Mouse (Mus musculus) G1E (cell line): ENCODE measurements at regions not wholly inside any gene's neighbourhood (a gene's known extent, or its start where the extent isn't known, plus 50 kb on each side); places are given as distances from the start of the nearest gene placed in this dataset.

Source experiments
- CTCF ChIP-seq: IDR thresholded peaks from 2 replicates; pipeline ENCODE4 v1.5.1; 2012; ENCODE audit warnings: low read depth, low read length, inconsistent platforms, mixed read lengths
- GATA1 ChIP-seq: IDR thresholded peaks from 2 replicates; pipeline ENCODE4 v1.6.1; 2012; ENCODE audit warnings: borderline replicate concordance, low read length, inconsistent platforms, mixed read lengths

DNA sequence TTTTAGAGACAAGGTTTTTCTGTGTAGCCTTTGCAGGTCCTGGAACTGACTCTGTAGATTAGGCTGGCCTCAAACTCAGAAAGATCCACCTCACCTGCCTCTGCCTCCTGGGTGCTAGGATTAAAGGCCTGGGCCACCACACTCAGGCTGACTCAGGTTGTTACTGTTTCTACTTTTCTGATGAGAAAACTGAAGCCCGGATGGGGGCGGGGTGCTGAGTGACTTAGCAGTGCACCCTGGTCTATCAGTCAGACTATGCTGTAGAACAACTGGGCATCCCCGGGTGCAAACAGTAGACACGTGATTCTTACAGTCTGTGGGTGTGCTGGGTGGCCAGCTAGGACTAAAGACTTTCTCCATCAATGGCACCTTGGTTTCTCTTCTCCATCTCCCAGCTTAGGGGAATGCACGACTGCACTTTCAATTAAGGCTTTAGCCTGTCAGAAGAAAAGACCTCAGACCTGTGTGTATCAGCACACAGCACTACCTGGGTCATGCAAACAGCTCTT is 55.1 kb upstream of the Lrp8 start:
- TF ChIP-seq CTCF (no peak), GATA1 (no peak)
